9 mouse cellular contexts compared by ENCODE assay signal in genomic region chr15:83344956-83345355, GRCm38 (mm10). TPM values are rescaled to one million over a fixed set of nuclear protein-coding genes. Genes with fewer than 3 reads are reported as not detected.
DNase-seq lines count a peak whose midpoint lies in the region; ATAC-seq and TF ChIP-seq lines count a peak whose summit lies in the region.
"Had no signal": no experiment of that assay in that cellular context is flagged by ENCODE, and none has a peak within 500 bp of the region (broad histone marks: within the 10 kb centered on the region; RNA-seq: fewer than 3 reads in every experiment).

No protein-coding gene starts in this region.

- H3K36me3 ChIP-seq in C2C12 (ENCODE audit: control insufficient read depth, insufficient read depth), result peaks cover 39% of the 10 kb centered on the region

- H3ac ChIP-seq in C2C12 (ENCODE audit: control insufficient read depth, insufficient read length, low read depth), result peak overlapping the region; percentile 2

- peaks cover 50% of the 10 kb centered on the region for H3K79me2 ChIP-seq in C2C12 (ENCODE audit: control insufficient read depth, insufficient read depth)

- no peak for TF ChIP-seq CTCF in C2C12 (IDR thresholded peaks at IDR 0.05; ENCODE audit: control insufficient read depth, insufficient read depth, insufficient read length)

- intact Hi-C loops in heart, postnatal 25 days (cut with DNase I), result no loop called here

- no peak overlapping the region for H3K4me3 ChIP-seq in C2C12 (ENCODE audit: insufficient read depth, poor library complexity, severe bottlenecking)

- H3K79me3 ChIP-seq in C2C12 (ENCODE audit: low read depth), result peaks cover 22% of the 10 kb centered on the region

- ATAC-seq in megakaryocyte-erythroid progenitor cell, adult 5-6 weeks (replicated peaks; ENCODE audit: low FRiP score, low TSS enrichment, poor library complexity, severe bottlenecking), result no peak

- no peaks in the 10 kb centered on the region for H3K27me3 ChIP-seq in C2C12 (ENCODE audit: control insufficient read depth, insufficient read depth, insufficient read length)

- DNase-seq in heart, adult 11 months, result peak; percentile 97
- DNase-seq in heart, postnatal 25 days (ENCODE audit: low spot score), result no peak
- peak; percentile 50 to 58 for DNase-seq in frontal cortex, postnatal 36 days (ENCODE audit: low spot score in 2 of 2)
- peak; percentile 48 for DNase-seq in liver
- DNase-seq in cerebellum, postnatal 25 days, result no peak
- no peak for DNase-seq in B cell, adult 2 months
- DNase-seq: lung, postnatal 14 days had no signal

TF ChIP-seq in C2C12, 6 proteins besides CTCF, POLR2A, EP300 and RAD21:
- TF ChIP-seq MYOG (IDR thresholded peaks at IDR 0.05; ENCODE audit: control insufficient read depth, extremely low read depth, insufficient read length), result no peak
- peak; percentile 67 for TF ChIP-seq FOSL1 (IDR thresholded peaks at IDR 0.05; ENCODE audit: insufficient read depth, low read length, poor library complexity, severe bottlenecking)
- no peak for TF ChIP-seq CEBPB (IDR thresholded peaks at IDR 0.05; ENCODE audit: low read depth)
- TF ChIP-seq USF1 (IDR thresholded peaks at IDR 0.05; ENCODE audit: low read depth), result peak; percentile 72
- peak; percentile 93 for TF ChIP-seq MYOD1 (IDR thresholded peaks at IDR 0.05; ENCODE audit: control insufficient read depth, insufficient read length, low read depth)
- peak; percentile 96 for TF ChIP-seq MAX (IDR thresholded peaks at IDR 0.05)

RNA-seq across cellular contexts. Expression of gene Arfgap3, which starts 5.1 kb away (rescaled TPM):
- total RNA-seq in heart, postnatal 25 days (2021), result 10 to 100 TPM in 1 of 2 experiments, 1 to 10 TPM in 1; 8.7 to 10.3 TPM
- 39.6 TPM for polyA plus RNA-seq in C2C12 (2012; fragmentation: generic; extraction: Trizol)
- total RNA-seq in megakaryocyte-erythroid progenitor cell, adult 5-6 weeks (2014; fragmentation: Nextera tagmentation), result 25.2 and 32.4 TPM in 2 replicates
- 23.1 and 32.1 TPM in 2 replicates for total RNA-seq in megakaryocyte-erythroid progenitor cell, adult 5-6 weeks (2017)

Comparison
In these comparisons a context has a peak if more than half of its experiments do, and no peak if none do; other contexts are left out.
1. DNase-seq: peak in heart, adult 11 months (single experiment), frontal cortex, postnatal 36 days (2 of 2) and liver (single experiment); none in heart, postnatal 25 days (single experiment), cerebellum, postnatal 25 days (0 of 2) and B cell, adult 2 months (0 of 2).